Mouse (Mus musculus) spleen, adult 2 months (tissue): ENCODE data around the gene Gm48551.

Source experiments
- CTCF ChIP-seq: fragments of 200-500 bp; IDR thresholded peaks from 2 replicates; pipeline ENCODE4 v1.5.1; 2011; ENCODE audit warnings: mild to moderate bottlenecking, inconsistent platforms; ENCODE audit not compliant: insufficient read depth, insufficient read length, insufficient replicate concordance; ENCODE audit errors: extremely low read depth
- POLR2A ChIP-seq: fragments of 200-500 bp; IDR thresholded peaks from 2 replicates; pipeline ENCODE4 v1.6.1; 2011; ENCODE audit warnings: low read depth, low read length, inconsistent platforms

DNA sequence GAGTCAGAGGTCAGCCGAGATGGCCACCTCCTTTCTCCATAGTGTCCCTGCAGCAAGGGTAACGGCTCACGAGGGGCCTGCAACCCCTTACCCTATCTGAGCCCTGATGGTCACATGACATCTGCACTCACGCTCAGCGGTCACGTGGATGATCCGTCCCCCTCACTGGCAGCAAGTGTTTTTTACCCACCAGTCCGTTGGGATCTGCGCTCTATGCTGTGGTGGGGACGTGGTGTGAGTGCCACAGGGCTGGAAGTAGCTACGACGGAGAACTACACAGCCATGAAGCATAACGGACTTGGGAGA, 24.1 kb downstream of the Gm48551 start:
- TF ChIP-seq CTCF (no peak), POLR2A (no peak)
